Mouse (Mus musculus) liver, embryonic 12.5 days (tissue): ENCODE data around the gene Bmp6. TPM values are rescaled to one million over a fixed set of nuclear protein-coding genes. Genes with fewer than 3 reads are reported as not detected.

Experiments used
- ATAC-seq: fragments of 200-750 bp; cut with Nextera tagmentation; 2 replicates; pipeline ENCODE4 v1.8.0; 2017; ENCODE audit warnings: moderate number of reproducible peaks, mild to moderate bottlenecking, moderate library complexity
- H3K27ac ChIP-seq: fragments of 300-500 bp; sonication (generic); 2 replicates; pipeline ENCODE4 v1.5.1; 2016; ENCODE audit warnings: mild to moderate bottlenecking
- H3K27me3 ChIP-seq: fragments of 300-500 bp; sonication (generic); replicated peaks from 2 replicates; pipeline ENCODE4 v1.6.1; 2016; ENCODE audit warnings: mild to moderate bottlenecking, moderate library complexity
- H3K36me3 ChIP-seq: fragments of 300-500 bp; sonication (generic); 2 replicates; pipeline ENCODE4 v1.6.1; 2016; ENCODE audit warnings: mild to moderate bottlenecking, moderate library complexity
- H3K4me1 ChIP-seq: fragments of 300-500 bp; sonication (generic); 2 replicates; pipeline ENCODE4 v1.6.1; 2016
- H3K4me2 ChIP-seq: fragments of 300-500 bp; sonication (generic); 2 replicates; pipeline ENCODE4 v1.6.1; 2016; ENCODE audit warnings: mild to moderate bottlenecking, moderate library complexity
- H3K4me3 ChIP-seq: fragments of 300-500 bp; sonication (generic); 2 replicates; pipeline ENCODE4 v1.5.1; 2016; ENCODE audit warnings: mild to moderate bottlenecking, moderate library complexity
- H3K9ac ChIP-seq: fragments of 300-500 bp; sonication (generic); 2 replicates; pipeline ENCODE4 v1.6.1; 2016; ENCODE audit warnings: mild to moderate bottlenecking, moderate library complexity
- H3K9me3 ChIP-seq: fragments of 300-500 bp; sonication (generic); replicated peaks from 2 replicates; pipeline ENCODE4 v1.6.1; 2016; ENCODE audit warnings: mild to moderate bottlenecking, moderate library complexity
- WGBS: fragments of 180-500 bp; shearing (Covaris S2); methylation state at CpG from one replicate; pipeline ENCODE4 v1.1.7; 2016; ENCODE audit not compliant: insufficient replicate concordance; 5-methylcytosine and 5-hydroxymethylcytosine counted together
- polyA plus RNA-seq: library from polyadenylated mRNA; unstranded; fragments of >200 nt; fragmentation: Nextera tagmentation; extraction: Ambion mirVana; gene quantifications from 2 replicates; pipeline ENCODE4 v1.2.1, GENCODE M21; 2016

The Bmp6 gene
- polyA plus RNA-seq, 1 experiment from 2014 or later, result 0.91 TPM

DNA sequence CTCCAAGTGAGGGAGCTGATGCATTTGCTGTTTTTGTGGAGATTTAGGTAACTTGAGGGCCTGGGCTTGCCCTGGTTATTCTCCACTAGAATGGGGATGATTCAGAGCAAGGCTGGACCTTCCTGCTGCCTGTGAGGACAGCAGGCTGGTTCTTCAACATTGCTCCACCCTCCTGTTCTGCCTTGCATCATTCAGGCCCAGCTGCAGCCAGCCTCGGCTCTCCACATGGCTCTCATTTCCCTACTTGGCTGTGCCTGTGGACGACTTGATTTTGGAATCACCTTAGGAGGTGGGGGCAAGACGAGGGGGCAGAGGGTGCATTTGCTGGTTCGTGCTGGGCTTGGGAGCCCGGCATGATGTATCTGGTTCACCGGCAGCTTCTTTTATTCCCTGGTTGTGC, 53.8 kb downstream of the Bmp6 start:
- Histone ChIP-seq H3K27ac (no peak overlapping the region), H3K4me3 (no peak overlapping the region), H3K4me1 (no peaks in the 10 kb centered on the region), H3K9ac (no peak overlapping the region), H3K36me3 (no peaks in the 10 kb centered on the region), H3K4me2 (no peak overlapping the region), H3K9me3 (no peaks in the 10 kb centered on the region), H3K27me3 (no peaks in the 10 kb centered on the region)
- no peak for ATAC-seq
- WGBS, result 65% methylated on average over 6 of the region's 6 CpGs

DNA sequence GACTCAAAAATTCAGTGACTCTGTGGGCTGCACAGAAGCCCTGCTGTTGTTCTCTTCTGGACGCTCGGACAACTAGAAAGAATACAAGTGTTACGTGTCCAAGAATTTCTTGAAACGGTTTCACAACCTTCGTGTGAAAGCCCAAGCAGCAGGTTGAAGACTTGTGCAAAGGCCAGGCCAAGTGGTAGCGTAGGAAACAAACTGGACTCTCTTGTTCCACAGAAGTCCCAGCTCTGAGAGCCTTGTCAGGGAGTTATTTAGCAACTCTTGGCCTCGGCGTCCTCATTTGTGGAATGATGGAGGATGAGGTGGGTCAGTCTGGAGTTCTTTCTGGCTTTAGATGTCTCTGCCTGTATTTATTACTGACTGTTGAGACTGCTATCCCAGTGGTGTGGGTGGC, 55.8 kb downstream of the Bmp6 start:
- ATAC-seq, result no peak
- H3K36me3 ChIP-seq, result no peaks in the 10 kb centered on the region
- no peaks in the 10 kb centered on the region for H3K4me1 ChIP-seq
- no peaks in the 10 kb centered on the region for H3K27me3 ChIP-seq
- H3K4me2 ChIP-seq, result no peak overlapping the region
- no peak overlapping the region for H3K4me3 ChIP-seq
- H3K9me3 ChIP-seq, result no peaks in the 10 kb centered on the region
- H3K27ac ChIP-seq, result no peak overlapping the region
- 70% methylated on average over 8 of the region's 8 CpGs for WGBS
- no peak overlapping the region for H3K9ac ChIP-seq

DNA sequence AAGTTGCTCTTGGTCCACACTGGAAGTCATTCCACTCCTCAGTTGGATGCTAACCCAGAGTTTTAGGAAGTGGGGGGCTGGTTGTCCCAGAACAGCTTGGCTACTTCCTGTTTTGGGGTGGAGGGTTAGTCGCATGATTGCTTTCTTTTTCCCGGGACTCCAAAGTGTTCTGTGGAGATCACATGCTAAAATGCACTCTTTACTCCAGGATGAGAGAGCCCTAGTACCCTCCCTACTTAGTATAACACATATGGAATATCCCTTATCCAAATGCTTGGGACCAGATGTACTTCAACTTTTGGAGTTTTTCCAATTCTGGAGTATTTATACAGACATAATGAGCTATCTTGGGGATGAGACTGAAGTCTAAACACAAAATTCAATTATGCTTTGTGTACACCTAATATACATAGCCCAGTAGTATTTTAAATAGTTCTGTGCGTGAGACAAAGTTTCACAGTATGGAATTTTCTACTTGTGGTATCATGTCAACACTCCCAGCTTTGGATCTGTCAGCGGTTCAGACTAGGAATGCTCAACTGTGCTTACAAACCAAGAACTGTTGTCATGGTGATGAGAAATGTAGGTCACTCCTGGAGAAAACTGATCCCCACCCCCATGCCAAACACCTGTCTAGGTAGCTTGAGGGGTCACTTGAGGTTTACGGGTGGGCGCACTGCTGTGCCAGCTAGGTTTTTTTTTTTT, 62.9 kb downstream of the Bmp6 start:
- Histone ChIP-seq H3K9ac (no peak overlapping the region), H3K9me3 (no peaks in the 10 kb centered on the region), H3K36me3 (no peaks in the 10 kb centered on the region), H3K27ac (no peak overlapping the region), H3K4me3 (no peak overlapping the region), H3K4me2 (no peak overlapping the region), H3K27me3 (no peaks in the 10 kb centered on the region; the same call in 1 of the 2 replicates), H3K4me1 (no peaks in the 10 kb centered on the region)
- ATAC-seq, result no peak
- WGBS, result 52% methylated on average over 6 of the region's 6 CpGs

DNA sequence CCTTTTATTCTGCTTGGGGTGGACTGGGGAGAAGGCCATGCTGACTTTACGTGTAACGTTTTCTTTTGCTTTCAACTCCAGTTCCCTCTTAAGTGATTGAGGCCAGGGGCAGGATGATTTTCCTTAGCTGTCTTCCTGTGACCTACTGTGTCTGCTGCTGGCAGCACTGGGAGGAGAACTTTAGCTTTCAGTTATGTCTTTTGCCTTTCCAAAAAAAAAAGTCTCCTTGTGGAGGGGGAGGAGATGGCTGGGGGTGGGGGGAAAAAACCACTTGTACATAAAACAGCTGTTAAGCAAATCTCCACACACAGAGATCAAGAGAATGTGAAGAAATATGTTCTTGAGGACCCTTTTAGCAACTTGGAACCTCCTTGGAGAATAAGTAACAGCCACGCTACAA, 63.7 kb downstream of the Bmp6 start:
- Histone ChIP-seq H3K27ac (no peak overlapping the region), H3K9ac (no peak overlapping the region), H3K36me3 (no peaks in the 10 kb centered on the region), H3K4me3 (no peak overlapping the region), H3K4me2 (no peak overlapping the region), H3K9me3 (no peaks in the 10 kb centered on the region), H3K27me3 (no peaks in the 10 kb centered on the region; the same call in 1 of the 2 replicates), H3K4me1 (no peaks in the 10 kb centered on the region)
- no peak for ATAC-seq
- WGBS, result 44% methylated on average over 3 of the region's 3 CpGs

DNA sequence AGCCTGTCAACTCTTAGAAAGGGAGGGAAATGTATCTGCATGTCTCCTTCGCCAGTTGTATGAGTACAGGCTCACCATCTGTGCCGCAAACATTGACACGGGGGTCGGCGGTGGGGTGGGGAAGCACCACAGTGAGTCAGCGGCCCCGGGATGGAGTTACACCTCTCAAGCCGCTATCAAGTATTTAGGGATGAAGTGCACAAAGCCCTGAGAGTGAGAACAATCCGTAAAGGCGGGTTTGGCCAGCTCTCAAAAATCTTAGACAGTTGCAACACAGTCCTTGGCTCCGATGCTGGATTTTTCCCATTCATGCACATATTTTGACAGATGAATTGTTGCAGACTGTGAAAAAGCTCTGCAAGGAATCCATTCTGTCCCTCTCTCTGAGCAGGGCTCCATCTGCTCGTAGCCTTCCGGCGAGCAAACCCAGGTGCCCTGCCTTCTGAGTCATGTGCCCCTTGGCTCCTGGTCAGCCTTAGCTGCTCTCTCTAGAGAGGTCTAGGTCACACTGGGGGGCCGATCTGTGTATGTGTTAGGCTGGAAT, 65.5 kb downstream of the Bmp6 start:
- Histone ChIP-seq H3K9me3 (no peaks in the 10 kb centered on the region), H3K27me3 (no peaks in the 10 kb centered on the region; the same call in 1 of the 2 replicates), H3K27ac (no peak overlapping the region), H3K9ac (no peak overlapping the region), H3K4me2 (no peak overlapping the region), H3K36me3 (no peaks in the 10 kb centered on the region), H3K4me3 (no peak overlapping the region), H3K4me1 (no peaks in the 10 kb centered on the region)
- WGBS, result 35% methylated on average over 15 of the region's 15 CpGs
- no peak for ATAC-seq

DNA sequence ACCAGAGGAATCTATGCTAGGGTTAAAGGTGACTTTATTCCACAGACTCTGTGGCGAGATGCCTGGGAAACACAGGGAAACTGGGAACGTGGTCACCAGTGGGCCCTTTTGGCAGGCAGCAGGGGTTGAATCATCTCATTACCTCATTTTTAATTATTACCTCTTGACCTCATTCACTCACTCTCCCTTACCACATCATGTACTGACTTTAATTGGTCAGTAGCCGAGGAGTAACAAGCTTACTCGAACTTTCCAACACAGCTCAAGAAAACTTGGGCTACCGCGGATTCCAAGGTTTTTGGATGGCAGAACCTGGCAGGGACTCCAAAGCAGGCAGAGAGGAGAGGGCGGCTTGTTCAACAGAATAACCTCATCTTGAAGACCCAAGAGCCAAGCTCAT, 74.9 kb downstream of the Bmp6 start:
- no peaks in the 10 kb centered on the region for H3K4me1 ChIP-seq
- no peak overlapping the region for H3K4me2 ChIP-seq
- H3K27me3 ChIP-seq, result no peaks in the 10 kb centered on the region
- no peaks in the 10 kb centered on the region for H3K9me3 ChIP-seq
- H3K4me3 ChIP-seq, result no peak overlapping the region
- H3K27ac ChIP-seq, result no peak overlapping the region
- H3K36me3 ChIP-seq, result no peaks in the 10 kb centered on the region
- 63% methylated on average over 7 of the region's 7 CpGs for WGBS
- H3K9ac ChIP-seq, result no peak overlapping the region
- ATAC-seq, result no peak

DNA sequence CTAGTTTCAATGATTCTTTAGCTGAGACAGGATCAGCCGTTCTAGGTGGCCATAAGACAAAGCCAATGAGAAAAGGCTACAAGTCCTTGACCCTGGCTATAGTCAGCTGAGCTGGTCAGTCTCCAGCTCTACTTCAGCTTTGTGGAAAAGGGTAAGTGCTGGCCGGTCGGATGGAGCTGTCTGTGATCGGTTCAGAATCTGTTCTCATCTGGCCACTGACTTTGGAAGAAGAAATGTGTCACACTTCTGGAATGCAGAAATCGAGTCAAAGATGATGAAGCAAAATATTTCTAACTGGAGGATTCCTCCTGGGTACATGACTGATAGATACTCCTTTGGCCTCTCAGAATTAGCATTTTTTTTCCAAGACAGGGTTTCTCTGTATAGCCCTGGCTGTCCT, 77.6 kb downstream of the Bmp6 start:
- Histone ChIP-seq H3K9ac (no peak overlapping the region), H3K9me3 (no peaks in the 10 kb centered on the region), H3K27ac (no peak overlapping the region), H3K4me2 (no peak overlapping the region), H3K4me1 (no peaks in the 10 kb centered on the region), H3K4me3 (no peak overlapping the region), H3K36me3 (no peaks in the 10 kb centered on the region), H3K27me3 (no peaks in the 10 kb centered on the region)
- no peak for ATAC-seq
- WGBS, result 64% methylated on average over 5 of the region's 5 CpGs

DNA sequence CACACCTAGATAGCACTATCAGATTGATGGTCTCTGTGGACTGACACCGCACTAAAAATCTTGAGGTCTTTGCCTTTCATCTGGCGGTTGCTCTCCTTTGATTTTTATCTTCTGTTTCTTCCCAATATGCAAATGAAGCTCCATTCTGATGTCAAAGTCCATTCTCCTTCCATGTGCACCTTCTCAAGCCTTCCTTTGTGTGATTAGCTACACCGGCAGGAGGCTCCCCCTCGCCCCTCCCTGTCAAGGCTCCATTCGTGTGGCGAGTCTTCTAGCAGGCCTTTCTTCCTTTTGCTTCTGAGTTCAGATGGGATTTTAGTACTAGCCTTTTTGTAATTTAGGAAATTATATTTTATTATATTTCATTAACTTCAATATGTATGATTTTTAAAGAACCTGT, 80.4 kb downstream of the Bmp6 start:
- no peak overlapping the region for H3K27ac ChIP-seq
- WGBS, result 75% methylated on average over 6 of the region's 6 CpGs
- no peaks in the 10 kb centered on the region for H3K9me3 ChIP-seq
- no peaks in the 10 kb centered on the region for H3K27me3 ChIP-seq
- H3K4me2 ChIP-seq, result no peak overlapping the region
- ATAC-seq, result no peak
- no peak overlapping the region for H3K9ac ChIP-seq
- H3K4me3 ChIP-seq, result no peak overlapping the region
- H3K4me1 ChIP-seq, result no peaks in the 10 kb centered on the region
- no peaks in the 10 kb centered on the region for H3K36me3 ChIP-seq

DNA sequence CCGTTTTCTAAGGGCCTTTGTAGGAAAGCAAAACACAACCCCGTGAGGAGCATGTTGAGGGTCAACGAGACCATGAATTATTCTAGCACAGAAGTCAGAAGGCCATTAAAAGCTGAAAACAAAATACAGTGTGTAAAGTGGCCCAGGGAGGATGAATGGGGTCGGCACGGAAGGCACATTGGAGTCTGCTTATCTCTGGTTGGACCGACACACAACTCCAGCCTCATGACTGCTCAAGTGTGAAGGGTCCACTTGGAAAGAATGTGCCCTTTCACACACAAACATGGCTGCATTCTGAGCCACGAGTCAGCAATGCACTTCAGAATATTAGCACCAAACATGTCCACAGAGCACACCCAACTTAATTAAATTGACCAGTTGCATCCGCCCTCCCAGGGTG, 84.8 kb downstream of the Bmp6 start:
- no peak overlapping the region for H3K4me2 ChIP-seq
- no peak for ATAC-seq
- 67% methylated on average over 8 of the region's 8 CpGs for WGBS
- H3K9ac ChIP-seq, result no peak overlapping the region
- H3K27me3 ChIP-seq, result no peaks in the 10 kb centered on the region
- no peak overlapping the region for H3K4me3 ChIP-seq
- H3K36me3 ChIP-seq, result no peaks in the 10 kb centered on the region
- no peaks in the 10 kb centered on the region for H3K9me3 ChIP-seq
- H3K27ac ChIP-seq, result no peak overlapping the region
- H3K4me1 ChIP-seq, result no peaks in the 10 kb centered on the region

DNA sequence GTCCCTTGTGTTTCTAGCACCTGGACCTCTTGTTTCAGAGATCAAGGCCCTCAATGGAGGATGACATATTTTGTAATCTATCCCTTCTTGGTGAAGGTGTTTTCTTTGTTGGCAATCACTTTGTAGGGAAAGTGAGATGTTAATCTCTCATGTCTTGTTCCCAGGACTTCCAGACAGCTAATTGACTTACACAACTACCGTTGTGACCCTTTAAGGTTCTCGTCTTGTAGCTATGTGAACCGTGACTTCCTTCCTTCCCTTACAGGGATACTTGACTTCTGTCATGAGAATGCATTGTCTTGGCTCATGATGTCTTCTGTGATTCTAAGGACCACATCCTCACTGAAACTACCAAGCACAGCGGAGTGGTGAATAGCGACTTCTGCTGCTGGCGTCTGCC, 85.2 kb downstream of the Bmp6 start:
- Histone ChIP-seq H3K4me2 (no peak overlapping the region), H3K27me3 (no peaks in the 10 kb centered on the region), H3K9ac (no peak overlapping the region), H3K27ac (no peak overlapping the region), H3K4me3 (no peak overlapping the region), H3K36me3 (no peaks in the 10 kb centered on the region), H3K4me1 (no peaks in the 10 kb centered on the region), H3K9me3 (no peaks in the 10 kb centered on the region)
- 72% methylated on average over 6 of the region's 6 CpGs for WGBS
- ATAC-seq, result no peak

DNA sequence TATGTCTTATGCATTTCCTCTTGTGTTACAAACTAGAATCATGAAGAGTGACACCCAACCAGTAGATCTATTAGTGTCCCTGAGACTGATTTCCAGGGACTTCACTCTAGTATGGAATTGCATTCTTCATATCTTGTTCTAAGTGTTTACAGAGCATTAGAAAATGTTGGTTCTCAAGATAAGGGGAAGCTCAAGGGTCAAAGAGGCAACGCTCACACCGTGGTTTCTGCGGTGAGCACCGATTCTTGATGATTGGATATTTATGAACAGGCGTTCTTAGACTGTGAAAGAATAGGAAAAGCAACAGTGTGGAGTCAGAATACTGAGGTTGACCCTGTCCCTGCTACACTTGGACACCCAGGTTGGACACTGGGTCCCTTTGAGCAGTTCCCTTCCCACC, 89.9 kb downstream of the Bmp6 start:
- Histone ChIP-seq H3K4me2 (no peak overlapping the region), H3K4me1 (no peaks in the 10 kb centered on the region), H3K27ac (no peak overlapping the region), H3K36me3 (no peaks in the 10 kb centered on the region), H3K9ac (no peak overlapping the region), H3K9me3 (no peaks in the 10 kb centered on the region), H3K27me3 (no peaks in the 10 kb centered on the region), H3K4me3 (no peak overlapping the region)
- no peak for ATAC-seq
- 64% methylated on average over 5 of the region's 5 CpGs for WGBS

DNA sequence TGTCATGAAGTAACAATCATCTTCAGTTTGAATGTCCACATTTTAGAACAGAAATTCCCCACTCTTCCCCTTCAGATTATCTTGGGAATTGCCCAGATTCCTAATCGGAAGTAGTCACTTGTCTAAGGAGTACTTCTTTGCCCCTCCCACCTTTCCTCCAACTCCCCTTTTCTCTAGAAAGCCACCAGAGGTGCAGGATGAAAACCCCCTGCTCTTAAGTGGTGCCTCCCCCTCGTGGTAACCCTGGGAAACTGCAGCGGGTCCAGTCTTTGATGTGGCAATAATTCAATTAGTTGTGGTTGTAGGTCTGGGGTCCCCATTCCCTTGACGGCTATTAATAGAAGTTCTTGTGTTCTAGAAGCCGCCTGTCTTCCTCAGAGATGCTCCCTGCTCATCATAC, 93.0 kb downstream of the Bmp6 start:
- ATAC-seq, result no peak

DNA sequence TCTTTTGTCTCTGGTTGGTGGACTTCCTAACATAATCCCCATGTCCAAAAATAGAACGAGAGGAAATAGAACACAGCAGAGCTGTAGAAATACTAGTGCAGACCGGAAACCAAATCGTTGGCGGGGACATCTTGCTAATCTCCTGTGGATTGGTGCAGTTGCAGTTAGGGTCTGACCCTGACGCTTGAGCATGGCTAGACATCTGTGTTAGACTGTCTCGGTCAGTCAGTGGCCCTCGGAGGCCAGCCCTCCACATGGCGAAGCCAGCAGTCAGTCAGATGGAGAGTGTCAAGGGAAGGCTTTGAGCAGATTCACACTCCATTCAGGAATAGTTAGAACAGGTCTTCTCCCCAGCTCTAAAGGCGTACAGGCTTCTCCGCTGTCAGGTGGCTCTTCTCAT, 95.3 kb downstream of the Bmp6 start:
- H3K4me2 ChIP-seq, result no peak overlapping the region
- 67% methylated on average over 10 of the region's 10 CpGs for WGBS
- ATAC-seq, result no peak

More for the DNA sequence above, 93.0 kb downstream of the Bmp6 start:
- Histone ChIP-seq H3K4me3 (no peak overlapping the region), H3K9ac (no peak overlapping the region), H3K4me2 (no peak overlapping the region), H3K27ac (no peak overlapping the region), H3K4me1 (no peaks in the 10 kb centered on the region), H3K9me3 (no peaks in the 10 kb centered on the region), H3K36me3 (no peaks in the 10 kb centered on the region), H3K27me3 (no peaks in the 10 kb centered on the region)
- WGBS, result 25% methylated on average over 5 of the region's 5 CpGs

More for the DNA sequence above, 95.3 kb downstream of the Bmp6 start:
- no peaks in the 10 kb centered on the region for H3K9me3 ChIP-seq
- H3K27ac ChIP-seq, result no peak overlapping the region
- H3K4me1 ChIP-seq, result no peaks in the 10 kb centered on the region
- no peak overlapping the region for H3K9ac ChIP-seq
- no peaks in the 10 kb centered on the region for H3K36me3 ChIP-seq
- no peak overlapping the region for H3K4me3 ChIP-seq
- no peaks in the 10 kb centered on the region for H3K27me3 ChIP-seq
